Mouse (Mus musculus): ENCODE data around the gene Fbxw9. TPM values are rescaled to one million over a fixed set of nuclear protein-coding genes. Genes with fewer than 3 reads are reported as not detected.

Gene Fbxw9
- total and polyA plus RNA-seq, 3 experiments = 10.6 to 13.9 TPM; not detected in 1

- Histone ChIP-seq H3K9ac (ENCODE audit: control insufficient read depth, low read depth, low read length, poor library complexity, severe bottlenecking) (peak within 1 kb of the TSS; percentile 93), H3K27ac (ENCODE audit: control insufficient read depth, low read depth, low read length) (peak within 1 kb of the TSS; percentile 93), H3K4me3 (ENCODE audit: control insufficient read depth in 1 of 2, insufficient read depth in 1 of 2, low read depth in 2 of 2, low read length in 2 of 2) (peak within 1 kb of the TSS; percentile 86 to 94), H3K27me3 (ENCODE audit: control insufficient read depth in 1 of 2, insufficient read depth in 2 of 2, low read length in 2 of 2) (no peaks in the 10 kb centered on the region), H3K36me3 (ENCODE audit: control insufficient read depth in 1 of 2, insufficient read depth in 2 of 2, low read length in 2 of 2) (peaks cover under 1 to 12% of the 10 kb centered on the region in 2 experiments; a peak in 3 of 4 replicates), H3K4me1 (ENCODE audit: control insufficient read depth in 1 of 2, insufficient read depth in 2 of 2, low read length in 2 of 2) (peaks cover 9 to 14% of the 10 kb centered on the region in 2 experiments; a peak in 3 of 4 replicates), H3K79me2 (ENCODE audit: control insufficient read depth, insufficient read depth, low read length, poor library complexity) (peaks cover 48% of the 10 kb centered on the region), H3K9me3 (replicated peaks; ENCODE audit: insufficient read depth, low read length) (no peaks in the 10 kb centered on the region)
- TF ChIP-seq MAZ (IDR thresholded peaks at IDR 0.05; ENCODE audit: low read depth, low read length) = no peak
- peak; percentile 82 for TF ChIP-seq MAX (IDR thresholded peaks at IDR 0.05; ENCODE audit: low read length)
- peak; percentile 65; the same call in 1 of the 2 replicates for TF ChIP-seq POLR2AphosphoS2 (IDR thresholded peaks at IDR 0.05; ENCODE audit: low read length)
- TF ChIP-seq ZMIZ1 (IDR thresholded peaks at IDR 0.05; ENCODE audit: low read depth, low read length) = peak; percentile 79
- peak; percentile 86 for TF ChIP-seq HCFC1 (IDR thresholded peaks at IDR 0.05; ENCODE audit: low read depth, low read length)
- TF ChIP-seq TCF12 (IDR thresholded peaks at IDR 0.05; ENCODE audit: low read depth, low read length) = peak; percentile 35; the same call in 1 of the 2 replicates
- peak; percentile 77 for TF ChIP-seq ELF1 (IDR thresholded peaks at IDR 0.05; ENCODE audit: low read depth, low read length)
- TF ChIP-seq RAD21 (IDR thresholded peaks at IDR 0.05; ENCODE audit: low read depth, low read length) = no peak
- TF ChIP-seq GATA1 (IDR thresholded peaks at IDR 0.05; ENCODE audit: low read depth, low read length) = 0 out of 2 replicates have a peak, but pooled peaks have one; percentile 31
- TF ChIP-seq USF2 (IDR thresholded peaks at IDR 0.05; ENCODE audit: borderline replicate concordance in 1 of 2, insufficient read depth in 1 of 2, low read depth in 1 of 2, low read length in 2 of 2) = peak in 1 of 2 experiments; percentile 79; a peak in 2 of 4 replicates
- TF ChIP-seq ETS1 (IDR thresholded peaks at IDR 0.05; ENCODE audit: low read depth, low read length) = 0 out of 2 replicates have a peak, but pooled peaks have one; percentile 13
- TF ChIP-seq MAFK (IDR thresholded peaks at IDR 0.05; ENCODE audit: borderline replicate concordance, low read depth, low read length) = no peak
- no peak for TF ChIP-seq POLR2AphosphoS5 (IDR thresholded peaks at IDR 0.05; ENCODE audit: borderline replicate concordance, low read depth, low read length)
- peak; percentile 88 for TF ChIP-seq MYC (IDR thresholded peaks at IDR 0.05; ENCODE audit: low read depth, low read length)
- TF ChIP-seq SMC3 (IDR thresholded peaks at IDR 0.05; ENCODE audit: low read depth, low read length) = no peak
- no peak for TF ChIP-seq ZC3H11A (IDR thresholded peaks at IDR 0.05; ENCODE audit: low read depth, low read length)
- TF ChIP-seq MXI1 (IDR thresholded peaks at IDR 0.05; ENCODE audit: low read depth, low read length) = peak; percentile 91
- TF ChIP-seq NELFE (IDR thresholded peaks at IDR 0.05; ENCODE audit: low read depth, low read length) = peak; percentile 76
- no peak for TF ChIP-seq JUND (IDR thresholded peaks at IDR 0.05; ENCODE audit: low read depth, low read length)
- peak; percentile 100 for TF ChIP-seq CHD1 (IDR thresholded peaks at IDR 0.05; ENCODE audit: low read depth, low read length)
- TF ChIP-seq E2F4 (IDR thresholded peaks at IDR 0.05; ENCODE audit: borderline replicate concordance, low read depth, low read length) = no peak
- TF ChIP-seq UBTF (IDR thresholded peaks at IDR 0.05; ENCODE audit: borderline replicate concordance, insufficient read depth, low read depth, low read length) = no peak
- TF ChIP-seq USF1 (IDR thresholded peaks at IDR 0.05; ENCODE audit: low read depth, low read length) = peak; percentile 94
- TF ChIP-seq BHLHE40 (IDR thresholded peaks at IDR 0.05; ENCODE audit: borderline replicate concordance, low read depth, low read length) = peak; percentile 87
- TF ChIP-seq SIN3A (IDR thresholded peaks at IDR 0.05; ENCODE audit: low read length) = peak; percentile 98
- TF ChIP-seq POLR2A (IDR thresholded peaks at IDR 0.05; ENCODE audit: control insufficient read depth in 1 of 2, insufficient read depth in 1 of 2, low read depth in 1 of 2, low read length in 2 of 2, poor library complexity in 1 of 2) = peak; percentile 65 to 91
- TF ChIP-seq TBP (IDR thresholded peaks at IDR 0.05; ENCODE audit: low read depth, low read length) = peak; percentile 78; the same call in 1 of the 2 replicates
- peak; percentile 98 for DNase-seq (ENCODE audit: low read depth, low spot score)
Measured at GRCm38 (mm10) chr8:85025098-85025932, 34.5 kb upstream of the Fbxw9 start, which contains the start of gene Asna1. Asna1 (minus strand) TSS chr8:85025281.
